15 mouse cellular contexts compared by ENCODE assay signal in genomic region chr7:62981109-62981508, GRCm38 (mm10).
DNase-seq lines count a peak whose midpoint lies in the region; ATAC-seq and TF ChIP-seq lines count a peak whose summit lies in the region.
"Had no signal": no experiment of that assay in that cellular context is flagged by ENCODE, and none has a peak within 500 bp of the region (broad histone marks: within the 10 kb centered on the region; RNA-seq: fewer than 3 reads in every experiment).

No protein-coding gene starts in this region.

- no peak overlapping the region for H3K4me2 ChIP-seq in midbrain, embryonic 11.5 days
- H3K4me2 ChIP-seq in midbrain, postnatal 0 days (ENCODE audit: low read depth, low read length, poor library complexity, severe bottlenecking), result no peak overlapping the region
- H3K4me2 ChIP-seq in embryonic facial prominence, embryonic 13.5 days, result peak overlapping the region; percentile 30
- peak overlapping the region; percentile 14; the same call in 1 of the 2 replicates for H3K4me2 ChIP-seq in stomach, embryonic 15.5 days
- H3K4me2 ChIP-seq: liver, embryonic 13.5 days had no signal

- no peaks in the 10 kb centered on the region for H3K27me3 ChIP-seq in midbrain, embryonic 11.5 days (ENCODE audit: control insufficient read depth, insufficient read depth, low read length)
- no peaks in the 10 kb centered on the region for H3K27me3 ChIP-seq in midbrain, postnatal 0 days (ENCODE audit: insufficient read depth, low read length)
- no peaks in the 10 kb centered on the region for H3K27me3 ChIP-seq in embryonic facial prominence, embryonic 13.5 days
- no peaks in the 10 kb centered on the region for H3K27me3 ChIP-seq in stomach, embryonic 15.5 days (replicated peaks)
- H3K27me3 ChIP-seq: CH12.LX; liver, embryonic 13.5 days; megakaryocyte, embryonic 14.5 days had no signal

- 16% methylated on average over 7 of the region's 7 CpGs for WGBS in midbrain, embryonic 11.5 days
- 23% methylated on average over 7 of the region's 7 CpGs for WGBS in midbrain, postnatal 0 days
- 10% methylated on average over 7 of the region's 7 CpGs for WGBS in embryonic facial prominence, embryonic 13.5 days
- WGBS in stomach, embryonic 15.5 days, result 3% methylated on average over 7 of the region's 7 CpGs

- DNase-seq in midbrain, embryonic 11.5 days (ENCODE audit: low spot score, missing footprints), result no peak
- no peak for DNase-seq in midbrain, postnatal 0 days (ENCODE audit: low spot score)
- peak; percentile 3 to 42 for DNase-seq in kidney, postnatal 25 days
- DNase-seq in Muller cell, postnatal 12 days (ENCODE audit: inconsistent ontology term), result no peak
- DNase-seq in spleen, postnatal 14 days (ENCODE audit: low spot score in 2 of 2), result no peak
- DNase-seq in adrenal gland, adult 2 months, result no peak
- DNase-seq: adrenal gland, postnatal 14 days; cerebellum, postnatal 36 days; gastrocnemius, adult 2 months; liver, embryonic 13.5 days; right cerebral cortex, postnatal 4 days had no signal

- H3K9ac ChIP-seq in midbrain, embryonic 11.5 days (ENCODE audit: low read length), result no peak overlapping the region
- H3K9ac ChIP-seq in midbrain, postnatal 0 days (replicated peaks; ENCODE audit: low read length, poor library complexity, severe bottlenecking), result no peak overlapping the region
- no peak overlapping the region for H3K9ac ChIP-seq in embryonic facial prominence, embryonic 13.5 days
- no peak overlapping the region for H3K9ac ChIP-seq in stomach, embryonic 15.5 days
- H3K9ac ChIP-seq: liver, embryonic 13.5 days had no signal

- H3K4me1 ChIP-seq in midbrain, embryonic 11.5 days (ENCODE audit: control insufficient read depth, insufficient read depth, low read length), result no peaks in the 10 kb centered on the region
- H3K4me1 ChIP-seq in midbrain, postnatal 0 days (ENCODE audit: insufficient read depth, low read length), result no peaks in the 10 kb centered on the region
- H3K4me1 ChIP-seq in embryonic facial prominence, embryonic 13.5 days, result no peaks in the 10 kb centered on the region
- no peaks in the 10 kb centered on the region for H3K4me1 ChIP-seq in stomach, embryonic 15.5 days
- H3K4me1 ChIP-seq: liver, embryonic 13.5 days; megakaryocyte, embryonic 14.5 days had no signal

- ATAC-seq in midbrain, embryonic 11.5 days (ENCODE audit: low FRiP score), result 0 out of 2 replicates have a peak, but pooled peaks have one; percentile 33
- ATAC-seq in midbrain, postnatal 0 days (ENCODE audit: low FRiP score), result no peak
- no peak for ATAC-seq in embryonic facial prominence, embryonic 13.5 days (ENCODE audit: insufficient number of reproducible peaks, insufficient read depth, low FRiP score, low TSS enrichment, low read depth)
- ATAC-seq in stomach, embryonic 15.5 days (ENCODE audit: insufficient read depth, low FRiP score, low read depth), result peak; percentile 39; the same call in 1 of the 2 replicates

- no peaks in the 10 kb centered on the region for H3K9me3 ChIP-seq in midbrain, embryonic 11.5 days (ENCODE audit: control insufficient read depth, low read length)
- no peaks in the 10 kb centered on the region for H3K9me3 ChIP-seq in midbrain, postnatal 0 days (ENCODE audit: low read length)
- no peaks in the 10 kb centered on the region for H3K9me3 ChIP-seq in embryonic facial prominence, embryonic 13.5 days
- H3K9me3 ChIP-seq in stomach, embryonic 15.5 days, result no peaks in the 10 kb centered on the region
- H3K9me3 ChIP-seq: liver, embryonic 13.5 days; megakaryocyte, embryonic 14.5 days had no signal

- no peak overlapping the region for H3K27ac ChIP-seq in midbrain, embryonic 11.5 days (ENCODE audit: low read depth, low read length)
- H3K27ac ChIP-seq in midbrain, postnatal 0 days (ENCODE audit: low read depth, low read length), result no peak overlapping the region
- no peak overlapping the region for H3K27ac ChIP-seq in embryonic facial prominence, embryonic 13.5 days
- H3K27ac ChIP-seq in stomach, embryonic 15.5 days, result no peak overlapping the region
- H3K27ac ChIP-seq: gastrocnemius, adult 2 months; liver, embryonic 13.5 days had no signal

- no peak overlapping the region for H3K4me3 ChIP-seq in midbrain, embryonic 11.5 days (ENCODE audit: low read depth, low read length)
- H3K4me3 ChIP-seq in midbrain, postnatal 0 days (ENCODE audit: low read depth, low read length), result no peak overlapping the region
- H3K4me3 ChIP-seq in embryonic facial prominence, embryonic 13.5 days, result no peak overlapping the region
- H3K4me3 ChIP-seq in stomach, embryonic 15.5 days (replicated peaks), result no peak overlapping the region
- H3K4me3 ChIP-seq: gastrocnemius, adult 2 months; liver, embryonic 13.5 days; megakaryocyte, embryonic 14.5 days had no signal

- no peaks in the 10 kb centered on the region for H3K36me3 ChIP-seq in midbrain, embryonic 11.5 days (ENCODE audit: control insufficient read depth, insufficient read depth, low read length)
- no peaks in the 10 kb centered on the region for H3K36me3 ChIP-seq in midbrain, postnatal 0 days (ENCODE audit: insufficient read depth, low read length)
- no peaks in the 10 kb centered on the region for H3K36me3 ChIP-seq in embryonic facial prominence, embryonic 13.5 days
- no peaks in the 10 kb centered on the region for H3K36me3 ChIP-seq in stomach, embryonic 15.5 days
- H3K36me3 ChIP-seq: liver, embryonic 13.5 days had no signal

- no peak for TF ChIP-seq CTCF in midbrain, postnatal 0 days (IDR thresholded peaks at IDR 0.05)

Comparison
In these comparisons a context has a peak if more than half of its experiments do, and no peak if none do; other contexts are left out.
1. ATAC-seq: peak in midbrain, embryonic 11.5 days (single experiment) and stomach, embryonic 15.5 days (single experiment); none in midbrain, postnatal 0 days (single experiment) and embryonic facial prominence, embryonic 13.5 days (single experiment).
2. DNase-seq: peak in kidney, postnatal 25 days (2 of 2); none in midbrain, embryonic 11.5 days (single experiment), midbrain, postnatal 0 days (single experiment), Muller cell, postnatal 12 days (single experiment), spleen, postnatal 14 days (0 of 2) and adrenal gland, adult 2 months (single experiment).
3. H3K4me2 ChIP-seq: peak in embryonic facial prominence, embryonic 13.5 days (single experiment) and stomach, embryonic 15.5 days (single experiment); none in midbrain, embryonic 11.5 days (single experiment) and midbrain, postnatal 0 days (single experiment).